Mouse (Mus musculus) limb, embryonic 11.5 days (tissue): Measurements from ENCODE around the gene Cldn1. TPM values are rescaled to one million over a fixed set of nuclear protein-coding genes. Genes with fewer than 3 reads are reported as not detected.

Experiments
- ATAC-seq: fragments of 200-750 bp; cut with Nextera tagmentation; 2 replicates; pipeline ENCODE4 v1.8.0; 2017; ENCODE audit warnings: low read depth; ENCODE audit not compliant: insufficient number of reproducible peaks, low FRiP score, low TSS enrichment
- DNase-seq: peaks from one replicate; pipeline ENCODE4 v3.0.0-alpha.2; 2015; ENCODE audit warnings: low spot score
- H3K27ac ChIP-seq: fragments of 300-500 bp; sonication (generic); replicated peaks from 2 replicates; pipeline ENCODE4 v1.5.1; 2014; ENCODE audit warnings: low read depth, mild to moderate bottlenecking, low read length
- H3K27me3 ChIP-seq: fragments of 300-500 bp; sonication (generic); 2 replicates; pipeline ENCODE4 v1.6.1; 2014; ENCODE audit warnings: mild to moderate bottlenecking, low read length, mixed read lengths; ENCODE audit not compliant: control insufficient read depth, insufficient read depth
- H3K36me3 ChIP-seq: fragments of 300-500 bp; sonication (generic); 2 replicates; pipeline ENCODE4 v1.6.1; 2014; ENCODE audit warnings: mild to moderate bottlenecking, low read length, moderate library complexity, mixed read lengths; ENCODE audit not compliant: control insufficient read depth, insufficient read depth
- H3K4me1 ChIP-seq: fragments of 300-500 bp; sonication (generic); 2 replicates; pipeline ENCODE4 v1.6.1; 2014; ENCODE audit warnings: low read length, mixed read lengths; ENCODE audit not compliant: control insufficient read depth, insufficient read depth
- H3K4me2 ChIP-seq: fragments of 300-500 bp; sonication (generic); 2 replicates; pipeline ENCODE4 v1.6.1; 2014; ENCODE audit warnings: low read depth, mild to moderate bottlenecking, moderate library complexity; ENCODE audit not compliant: severe bottlenecking
- H3K4me3 ChIP-seq: fragments of 300-500 bp; sonication (generic); 2 replicates; pipeline ENCODE4 v1.5.1; 2014; ENCODE audit warnings: low read depth, low read length
- H3K9ac ChIP-seq: fragments of 300-500 bp; sonication (generic); 2 replicates; pipeline ENCODE4 v1.6.1; 2014; ENCODE audit warnings: mild to moderate bottlenecking, low read length
- H3K9me3 ChIP-seq: fragments of 300-500 bp; sonication (generic); 2 replicates; pipeline ENCODE4 v1.6.1; 2016; ENCODE audit warnings: low read length; ENCODE audit not compliant: control insufficient read depth
- WGBS: fragments of 180-500 bp; shearing (Covaris S2); extraction: QIAGEN DNeasy Blood & Tissue Kit; methylation state at CpG from one replicate; pipeline ENCODE4 v1.1.7; 2014; 5-methylcytosine and 5-hydroxymethylcytosine counted together
- polyA plus RNA-seq: library from polyadenylated mRNA; unstranded; fragments of >200 nt; fragmentation: Nextera tagmentation; extraction: Ambion mirVana; gene quantifications from 2 replicates; pipeline ENCODE4 v1.2.1, GENCODE M21; 2014

Cldn1 gene
- polyA plus RNA-seq, 1 experiment from 2014 or later = 3.9 TPM

DNA sequence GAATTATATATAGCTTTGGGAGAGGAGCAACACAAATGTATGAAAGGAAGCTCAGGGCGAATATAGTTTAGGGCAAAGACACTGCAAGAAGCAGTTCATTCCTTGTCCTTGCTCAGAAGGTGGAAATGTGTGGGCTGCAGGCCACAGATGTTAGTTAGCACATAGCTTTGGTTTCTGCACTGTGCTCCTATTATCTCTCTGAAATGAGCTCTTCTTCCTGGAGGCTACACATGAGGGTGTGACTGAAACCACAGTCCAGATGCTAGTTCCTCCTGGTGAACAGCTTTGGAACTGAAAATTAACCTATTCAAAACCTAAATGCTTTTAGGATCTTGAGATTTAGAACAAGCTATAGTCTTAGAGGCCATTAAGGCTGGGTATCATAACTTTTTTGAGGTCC, 16.1 kb downstream of the Cldn1 start:
- Histone ChIP-seq H3K4me3 (no peak overlapping the region), H3K9ac (no peak overlapping the region), H3K4me2 (no peak overlapping the region), H3K4me1 (no peaks in the 10 kb centered on the region), H3K27me3 (no peaks in the 10 kb centered on the region), H3K36me3 (no peaks in the 10 kb centered on the region), H3K9me3 (no peaks in the 10 kb centered on the region), H3K27ac (no peak overlapping the region)
- no peak for DNase-seq
- WGBS = 98% methylated on average over 1 of the region's 1 CpGs
- ATAC-seq = no peak

DNA sequence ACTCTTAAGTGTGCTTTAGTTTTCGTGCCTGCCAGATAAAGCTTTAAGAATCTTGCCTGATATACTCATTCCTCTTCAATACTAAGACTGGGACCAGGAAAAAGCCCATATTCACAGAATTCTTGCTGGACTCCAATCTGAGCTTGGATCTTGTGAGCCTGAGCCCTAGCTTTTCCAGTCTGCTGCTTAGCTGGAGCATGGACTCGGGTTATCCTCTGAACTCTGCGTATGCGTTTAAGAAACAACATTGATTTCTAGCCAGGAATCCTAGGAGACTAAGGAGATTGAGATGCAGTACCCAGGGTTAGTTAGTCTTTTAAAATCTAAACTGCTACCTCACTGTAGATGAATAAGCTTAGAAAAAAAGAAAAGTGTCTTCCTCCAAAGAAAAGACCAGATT, 20.9 kb downstream of the Cldn1 start:
- DNase-seq = no peak
- WGBS = 88% methylated on average over 4 of the region's 4 CpGs

DNA sequence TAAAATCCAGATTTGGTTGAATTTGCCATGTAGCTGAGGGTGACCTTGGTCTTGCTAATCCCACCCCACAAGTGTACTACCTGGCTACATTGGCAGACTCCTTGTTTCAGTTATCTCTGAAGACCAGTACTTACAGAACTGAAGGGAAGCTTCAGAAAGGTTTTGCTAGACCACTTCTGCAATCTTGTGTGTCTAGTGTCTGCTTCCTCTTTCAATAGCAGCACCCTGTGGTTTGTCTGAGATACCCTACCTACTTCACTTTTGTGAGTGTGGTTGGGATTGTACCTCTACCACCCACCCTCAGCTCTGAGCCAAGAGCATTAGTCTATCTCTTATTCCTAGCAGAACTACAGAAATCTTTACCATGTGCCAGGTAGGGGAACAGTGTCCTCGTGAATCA, 22.8 kb downstream of the Cldn1 start:
- H3K9ac ChIP-seq = no peak overlapping the region
- no peaks in the 10 kb centered on the region for H3K4me1 ChIP-seq
- no peak overlapping the region for H3K27ac ChIP-seq
- no peaks in the 10 kb centered on the region for H3K27me3 ChIP-seq
- no peaks in the 10 kb centered on the region for H3K36me3 ChIP-seq
- ATAC-seq = no peak
- H3K9me3 ChIP-seq = no peaks in the 10 kb centered on the region
- WGBS = 83% methylated on average over 1 of the region's 1 CpGs
- no peak overlapping the region for H3K4me3 ChIP-seq
- no peak overlapping the region for H3K4me2 ChIP-seq
- no peak for DNase-seq

More for the DNA sequence above, 20.9 kb downstream of the Cldn1 start:
- Histone ChIP-seq H3K4me3 (no peak overlapping the region), H3K9ac (no peak overlapping the region), H3K9me3 (no peaks in the 10 kb centered on the region), H3K27ac (no peak overlapping the region), H3K36me3 (no peaks in the 10 kb centered on the region), H3K4me1 (no peaks in the 10 kb centered on the region), H3K27me3 (no peaks in the 10 kb centered on the region), H3K4me2 (no peak overlapping the region)
- no peak for ATAC-seq

DNA sequence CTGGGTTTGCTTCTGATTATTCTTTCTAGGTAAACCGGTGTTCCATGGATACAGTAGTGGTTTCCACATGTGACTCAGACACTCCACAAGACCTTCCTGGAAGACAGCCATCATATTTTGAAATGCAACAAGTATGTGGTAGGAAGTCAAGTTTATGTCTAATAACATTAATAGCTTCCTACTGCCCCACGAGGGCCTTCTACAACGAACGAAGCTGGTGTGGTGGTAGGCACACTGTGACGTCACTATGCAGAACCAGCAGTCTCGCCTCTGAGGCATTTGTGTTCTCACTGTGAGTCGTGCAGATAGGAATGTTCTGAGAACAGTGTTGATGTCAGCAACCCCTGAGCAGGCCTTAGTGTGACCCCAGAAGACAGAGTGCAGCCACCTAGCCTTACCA, 55.4 kb downstream of the Cldn1 start:
- no peaks in the 10 kb centered on the region for H3K27me3 ChIP-seq
- no peaks in the 10 kb centered on the region for H3K9me3 ChIP-seq
- DNase-seq (no peak), ATAC-seq (no peak)
- H3K4me1 ChIP-seq = no peaks in the 10 kb centered on the region
- H3K36me3 ChIP-seq = no peaks in the 10 kb centered on the region
- H3K4me2 ChIP-seq = no peak overlapping the region
- no peak overlapping the region for H3K27ac ChIP-seq
- 86% methylated on average over 7 of the region's 7 CpGs for whole genome bisulfite sequencing
- no peak overlapping the region for H3K9ac ChIP-seq
- no peak overlapping the region for H3K4me3 ChIP-seq

- Histone ChIP-seq H3K4me3 (no peak overlapping the region), H3K4me1 (no peaks in the 10 kb centered on the region), H3K9me3 (no peaks in the 10 kb centered on the region), H3K27me3 (no peaks in the 10 kb centered on the region), H3K36me3 (no peaks in the 10 kb centered on the region), H3K4me2 (no peak overlapping the region), H3K9ac (no peak overlapping the region), H3K27ac (no peak overlapping the region)
- WGBS = 81% methylated on average over 13 of the region's 13 CpGs
- DNase-seq = no peak
- no peak for ATAC-seq
Measured at GRCm38 (mm10) chr16:26314815-26315214, 56.8 kb downstream of the Cldn1 start.

- Histone ChIP-seq H3K27ac (no peak overlapping the region), H3K9me3 (no peaks in the 10 kb centered on the region), H3K4me3 (no peak overlapping the region), H3K27me3 (no peaks in the 10 kb centered on the region), H3K4me1 (no peaks in the 10 kb centered on the region), H3K9ac (no peak overlapping the region), H3K36me3 (no peaks in the 10 kb centered on the region), H3K4me2 (no peak overlapping the region)
- WGBS = 92% methylated on average over 2 of the region's 2 CpGs
- ATAC-seq (no peak), DNase-seq (no peak)
Measured at GRCm38 (mm10) chr16:26309402-26309801, 62.2 kb downstream of the Cldn1 start.

Other genes starting within 250 kb of the Cldn1 start
- not detected in 2 replicates for gene Cldn16, start 91.3 kb upstream of the Cldn1 start, polyA plus RNA-seq
- not detected in 2 replicates for gene Tmem207, start 154.9 kb upstream of the Cldn1 start, polyA plus RNA-seq
- 5.8 and 6.6 TPM in 2 replicates for gene Il1rap, start 209.9 kb upstream of the Cldn1 start, polyA plus RNA-seq